Mouse (Mus musculus) heart, embryonic 11.5 days (tissue): Measurements from ENCODE around the gene Gpatch2. TPM values are rescaled to one million over a fixed set of nuclear protein-coding genes. Genes with fewer than 3 reads are reported as not detected.
A peak's percentile ranks its signal among the peaks of the same experiment; 100 is the strongest.

Experiments
- ATAC-seq: fragments of 200-750 bp; cut with Nextera tagmentation; replicated peaks from 2 replicates; pipeline ENCODE4 v1.8.0; 2017; ENCODE audit warnings: moderate library complexity; ENCODE audit not compliant: insufficient number of reproducible peaks, low FRiP score, low TSS enrichment
- H3K27ac ChIP-seq: fragments of 300-500 bp; sonication (generic); 2 replicates; pipeline ENCODE4 v1.5.1; 2014; ENCODE audit warnings: mild to moderate bottlenecking, low read depth, low read length
- H3K27me3 ChIP-seq: fragments of 300-500 bp; sonication (generic); 2 replicates; pipeline ENCODE4 v1.6.1; 2014; ENCODE audit warnings: mild to moderate bottlenecking, low read length, mixed read lengths; ENCODE audit not compliant: control insufficient read depth, insufficient read depth
- H3K36me3 ChIP-seq: fragments of 300-500 bp; sonication (generic); 2 replicates; pipeline ENCODE4 v1.6.1; 2014; ENCODE audit warnings: mild to moderate bottlenecking, low read length, moderate library complexity, mixed read lengths; ENCODE audit not compliant: control insufficient read depth, insufficient read depth
- H3K4me1 ChIP-seq: fragments of 300-500 bp; sonication (generic); 2 replicates; pipeline ENCODE4 v1.6.1; 2014; ENCODE audit warnings: low read length; ENCODE audit not compliant: control insufficient read depth, insufficient read depth
- H3K4me2 ChIP-seq: fragments of 300-500 bp; sonication (generic); 2 replicates; pipeline ENCODE4 v1.6.1; 2014; ENCODE audit warnings: mild to moderate bottlenecking, moderate library complexity
- H3K4me3 ChIP-seq: fragments of 300-500 bp; sonication (generic); 2 replicates; pipeline ENCODE4 v1.5.1; 2014; ENCODE audit warnings: low read depth, low read length
- H3K9ac ChIP-seq: fragments of 300-500 bp; sonication (generic); 2 replicates; pipeline ENCODE4 v1.6.1; 2014; ENCODE audit warnings: mild to moderate bottlenecking, low read depth, low read length, moderate library complexity
- H3K9me3 ChIP-seq: fragments of 300-500 bp; sonication (generic); replicated peaks from 2 replicates; pipeline ENCODE4 v1.6.1; 2016; ENCODE audit warnings: low read length; ENCODE audit not compliant: control insufficient read depth
- WGBS: fragments of 180-500 bp; shearing (Covaris S2); extraction: QIAGEN DNeasy Blood & Tissue Kit; methylation state at CpG from one replicate; pipeline ENCODE4 v1.1.7; 2014; ENCODE audit not compliant: insufficient replicate concordance; 5-methylcytosine and 5-hydroxymethylcytosine counted together
- polyA plus RNA-seq: library from polyadenylated mRNA; unstranded; fragments of >200 nt; fragmentation: Nextera tagmentation; extraction: Ambion mirVana; gene quantifications from 2 replicates; pipeline ENCODE4 v1.2.1, GENCODE M21; 2014

Gene Gpatch2
- polyA plus RNA-seq, 1 experiment from 2014 or later, result 17.0 TPM

DNA sequence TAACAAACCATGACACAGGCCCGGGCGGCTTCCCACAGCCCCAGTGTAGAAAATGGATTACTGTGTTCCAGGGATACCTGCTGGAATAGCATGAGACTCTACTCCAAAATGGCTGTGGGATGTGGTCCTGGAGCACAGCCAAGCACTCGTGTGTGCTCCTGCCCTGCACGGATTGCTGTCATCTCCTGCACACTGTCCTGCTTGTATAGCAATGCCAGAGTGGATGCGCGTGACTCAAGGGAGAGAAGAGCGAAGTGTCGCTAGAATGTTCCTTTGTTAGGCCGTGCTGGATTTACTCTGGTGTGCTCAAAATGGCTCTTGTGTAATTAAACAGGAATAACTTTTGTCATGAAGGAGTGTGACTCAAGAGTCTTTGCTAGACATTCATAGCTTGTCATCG is 87.9 kb downstream of the Gpatch2 start:
- Histone ChIP-seq H3K27ac (no peak overlapping the region), H3K4me3 (no peak overlapping the region), H3K9ac (no peak overlapping the region), H3K4me1 (peaks cover 19% of the 10 kb centered on the region), H3K27me3 (no peaks in the 10 kb centered on the region), H3K36me3 (no peaks in the 10 kb centered on the region), H3K9me3 (no peaks in the 10 kb centered on the region), H3K4me2 (no peak overlapping the region)
- 77% methylated on average over 10 of the region's 10 CpGs for WGBS
- ATAC-seq, result no peak

DNA sequence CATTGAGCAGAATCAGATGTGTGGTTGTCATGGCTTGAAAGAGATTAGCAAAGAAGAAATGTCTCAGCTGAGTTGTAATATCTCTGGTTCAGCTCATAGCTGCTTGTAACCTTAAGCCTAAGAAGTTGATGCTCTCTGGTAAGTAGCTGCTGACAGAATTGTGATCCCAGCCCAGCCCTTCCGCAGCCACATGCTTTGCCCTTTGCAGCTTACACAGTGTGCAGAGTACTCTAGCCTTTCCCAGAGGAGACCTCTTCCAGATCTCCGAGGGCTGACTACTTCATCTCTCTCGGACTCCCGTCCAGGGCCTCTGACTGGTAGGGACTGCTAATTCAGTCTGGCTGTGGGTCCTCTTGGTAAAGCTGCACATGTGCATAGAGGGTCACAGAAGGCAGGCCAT is 92.0 kb downstream of the Gpatch2 start:
- Histone ChIP-seq H3K36me3 (no peaks in the 10 kb centered on the region), H3K27me3 (no peaks in the 10 kb centered on the region), H3K4me2 (no peak overlapping the region), H3K9ac (no peak overlapping the region), H3K4me1 (peaks cover 19% of the 10 kb centered on the region), H3K9me3 (no peaks in the 10 kb centered on the region), H3K27ac (peak overlapping the region; percentile 41; the same call in 1 of the 2 replicates), H3K4me3 (no peak overlapping the region)
- peak; percentile 42; the same call in 1 of the 2 replicates for ATAC-seq
- WGBS, result 48% methylated on average over 4 of the region's 4 CpGs

DNA sequence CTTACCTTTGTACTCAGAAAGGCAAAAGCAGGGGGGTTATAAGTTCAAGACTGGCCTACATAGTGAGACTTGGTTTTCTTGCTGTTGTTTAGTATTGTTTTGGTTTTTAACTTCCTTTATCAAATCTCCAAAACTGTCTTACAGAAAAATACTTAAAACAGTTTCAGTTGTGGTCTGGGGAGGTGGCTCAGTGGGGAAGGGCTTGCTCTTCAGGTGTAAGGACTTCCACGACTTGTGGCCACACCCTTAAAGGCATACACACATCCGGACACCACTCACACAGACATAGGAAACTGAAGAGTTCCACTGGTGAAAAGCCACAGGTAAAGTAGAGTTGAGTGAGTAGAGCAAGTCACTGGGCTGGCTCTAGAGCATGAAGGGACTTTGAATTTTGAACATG is 93.2 kb downstream of the Gpatch2 start:
- H3K9ac ChIP-seq, result no peak overlapping the region
- no peaks in the 10 kb centered on the region for H3K27me3 ChIP-seq
- no peaks in the 10 kb centered on the region for H3K36me3 ChIP-seq
- no peak overlapping the region for H3K27ac ChIP-seq
- H3K9me3 ChIP-seq, result no peaks in the 10 kb centered on the region
- peaks cover 17% of the 10 kb centered on the region for H3K4me1 ChIP-seq
- no peak overlapping the region for H3K4me3 ChIP-seq
- ATAC-seq, result no peak
- WGBS, result 83% methylated on average over 2 of the region's 2 CpGs
- H3K4me2 ChIP-seq, result no peak overlapping the region

DNA sequence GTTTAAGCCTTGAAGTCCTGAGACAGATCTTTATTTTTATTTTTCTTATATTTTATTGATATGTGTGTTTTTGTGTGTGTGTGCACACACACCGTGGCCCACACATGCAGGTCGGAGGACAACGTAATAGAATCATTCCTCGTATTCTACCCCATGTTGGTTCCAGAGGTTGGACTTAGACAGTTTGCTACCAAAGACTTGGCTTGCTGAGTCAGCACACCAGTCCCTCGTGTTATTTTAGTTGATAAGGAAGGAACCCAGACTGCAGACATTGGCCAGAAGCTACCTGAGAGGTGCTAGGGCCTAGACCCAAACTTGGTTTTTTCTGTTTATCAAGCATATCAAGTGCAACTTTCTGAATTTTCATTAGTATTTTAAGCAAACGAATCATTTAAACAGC is 95.8 kb downstream of the Gpatch2 start:
- WGBS, result 70% methylated on average over 6 of the region's 6 CpGs
- Histone ChIP-seq H3K4me2 (no peak overlapping the region), H3K27me3 (no peaks in the 10 kb centered on the region), H3K9me3 (no peaks in the 10 kb centered on the region), H3K27ac (no peak overlapping the region), H3K4me3 (no peak overlapping the region), H3K4me1 (peaks cover 19% of the 10 kb centered on the region), H3K36me3 (no peaks in the 10 kb centered on the region), H3K9ac (no peak overlapping the region)
- ATAC-seq, result no peak

DNA sequence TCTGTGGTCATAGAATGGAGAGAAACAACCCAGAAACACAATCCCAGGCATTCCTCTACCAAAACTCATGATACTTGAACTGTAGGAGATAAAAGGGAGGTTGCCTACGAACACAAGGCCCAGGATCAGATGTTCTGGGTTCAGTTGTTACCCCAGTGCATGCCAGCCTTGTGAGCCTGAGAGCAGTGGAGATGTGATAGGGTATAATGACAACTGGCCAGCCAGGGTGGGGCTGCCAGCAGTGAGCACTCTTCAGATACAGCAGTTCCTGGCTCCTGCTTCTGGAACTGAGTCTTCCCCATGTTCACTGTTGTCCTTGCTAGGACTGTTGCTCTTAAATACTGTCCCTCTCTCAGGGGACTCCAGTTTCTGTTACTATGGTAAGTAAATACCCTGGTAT is 98.0 kb downstream of the Gpatch2 start:
- WGBS, result 77% methylated on average over 1 of the region's 1 CpGs
- Histone ChIP-seq H3K9ac (no peak overlapping the region), H3K36me3 (no peaks in the 10 kb centered on the region), H3K27me3 (no peaks in the 10 kb centered on the region), H3K9me3 (no peaks in the 10 kb centered on the region), H3K4me1 (peaks cover 6% of the 10 kb centered on the region; the same call in 1 of the 2 replicates), H3K4me3 (no peak overlapping the region), H3K4me2 (no peak overlapping the region), H3K27ac (no peak overlapping the region)
- no peak for ATAC-seq

DNA sequence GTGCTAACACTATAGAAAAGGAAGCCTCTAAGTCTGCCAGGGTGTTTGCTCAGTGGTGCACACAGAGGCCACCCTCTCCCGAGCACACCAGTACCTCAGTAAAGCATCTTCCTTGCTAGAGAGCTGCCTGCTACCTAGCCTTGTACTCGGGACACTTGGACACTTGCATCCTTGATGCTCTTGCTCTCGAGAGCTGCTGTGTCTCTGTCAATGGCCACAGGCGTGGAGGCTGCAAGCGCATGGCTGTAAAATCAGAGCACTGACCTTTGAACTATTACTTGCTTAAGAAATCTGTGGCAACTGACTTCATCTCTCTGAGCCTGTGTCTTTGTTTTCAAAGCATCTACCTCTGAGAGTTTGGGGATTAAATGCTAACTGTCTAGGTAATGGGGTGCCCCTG is 98.5 kb downstream of the Gpatch2 start:
- Histone ChIP-seq H3K36me3 (no peaks in the 10 kb centered on the region), H3K9me3 (no peaks in the 10 kb centered on the region), H3K27ac (no peak overlapping the region), H3K4me1 (peaks cover 6% of the 10 kb centered on the region; the same call in 1 of the 2 replicates), H3K27me3 (no peaks in the 10 kb centered on the region), H3K9ac (no peak overlapping the region), H3K4me3 (no peak overlapping the region), H3K4me2 (no peak overlapping the region)
- WGBS, result 77% methylated on average over 5 of the region's 5 CpGs
- no peak for ATAC-seq

DNA sequence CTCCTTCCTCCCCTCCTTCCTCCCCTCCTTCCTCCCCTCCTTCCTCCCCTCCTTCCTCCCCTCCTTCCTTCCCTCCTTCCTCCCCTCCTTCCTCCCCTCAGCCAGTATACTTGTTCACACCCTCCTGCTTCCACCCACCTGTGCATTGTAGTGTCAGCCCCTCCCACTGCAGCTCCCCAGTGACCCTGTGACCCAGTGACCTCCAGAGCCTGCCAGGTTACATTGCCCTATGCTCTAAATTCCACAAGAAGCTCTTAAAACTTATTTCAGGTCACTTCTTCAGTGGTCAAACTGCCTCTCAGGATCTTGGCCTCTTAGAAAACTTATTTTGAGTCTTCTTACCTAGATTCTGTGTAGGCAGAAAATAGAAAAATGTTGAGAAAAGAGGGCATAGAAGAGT is 99.2 kb downstream of the Gpatch2 start:
- Histone ChIP-seq H3K4me3 (no peak overlapping the region), H3K4me2 (no peak overlapping the region), H3K27me3 (no peaks in the 10 kb centered on the region), H3K4me1 (peaks cover 6% of the 10 kb centered on the region; the same call in 1 of the 2 replicates), H3K9ac (no peak overlapping the region), H3K27ac (no peak overlapping the region), H3K9me3 (no peaks in the 10 kb centered on the region), H3K36me3 (no peaks in the 10 kb centered on the region)
- no peak for ATAC-seq

DNA sequence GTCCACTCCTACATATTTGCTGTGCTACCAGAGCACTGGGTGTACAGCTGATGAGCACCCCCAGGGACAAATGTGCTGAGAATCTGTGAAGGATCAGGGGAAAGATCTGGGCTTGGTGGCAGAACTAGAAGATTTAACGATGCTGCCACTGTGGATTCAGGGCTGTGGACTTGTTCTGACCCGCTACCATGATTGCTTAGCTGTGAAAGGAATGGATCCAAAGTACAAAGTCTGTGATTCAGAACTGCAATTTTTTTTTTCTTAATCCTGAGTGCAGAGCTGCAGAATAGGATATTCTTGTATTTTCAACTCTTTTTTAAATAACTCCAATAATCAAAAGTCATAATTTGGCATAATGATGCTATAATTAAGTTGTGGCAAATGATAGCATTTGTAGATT is 100.5 kb downstream of the Gpatch2 start:
- 87% methylated on average over 2 of the region's 2 CpGs for WGBS
- H3K9ac ChIP-seq, result no peak overlapping the region

DNA sequence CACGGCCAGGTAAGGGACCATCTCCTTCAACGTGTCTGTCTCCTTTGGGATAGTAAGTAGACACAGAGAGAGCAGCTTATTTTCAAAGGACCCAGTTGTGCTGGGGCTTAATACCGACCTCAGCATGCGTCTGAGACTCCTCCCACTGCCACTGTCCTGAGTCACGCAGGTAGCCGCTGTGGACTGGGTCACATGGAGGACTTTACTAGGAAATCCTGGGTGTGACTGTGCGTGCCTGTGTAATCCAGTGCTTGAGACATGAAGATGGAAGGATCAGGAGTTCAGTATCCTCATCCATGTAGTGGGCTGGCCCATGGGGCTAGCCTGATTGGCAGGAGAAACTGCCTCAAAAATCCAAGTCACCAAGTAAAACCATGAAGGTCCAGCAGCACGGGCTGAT is 101.2 kb downstream of the Gpatch2 start:
- no peak overlapping the region for H3K9ac ChIP-seq
- no peak overlapping the region for H3K4me3 ChIP-seq
- no peak overlapping the region for H3K4me2 ChIP-seq
- no peaks in the 10 kb centered on the region for H3K27me3 ChIP-seq
- no peaks in the 10 kb centered on the region for H3K9me3 ChIP-seq
- H3K4me1 ChIP-seq, result peaks cover 6% of the 10 kb centered on the region; the same call in 1 of the 2 replicates
- WGBS, result 78% methylated on average over 8 of the region's 8 CpGs
- H3K27ac ChIP-seq, result no peak overlapping the region
- H3K36me3 ChIP-seq, result no peaks in the 10 kb centered on the region
- no peak for ATAC-seq

More for the DNA sequence above, 100.5 kb downstream of the Gpatch2 start:
- Histone ChIP-seq H3K9me3 (no peaks in the 10 kb centered on the region), H3K36me3 (no peaks in the 10 kb centered on the region), H3K4me3 (no peak overlapping the region), H3K4me2 (no peak overlapping the region), H3K4me1 (peaks cover 6% of the 10 kb centered on the region; the same call in 1 of the 2 replicates), H3K27me3 (no peaks in the 10 kb centered on the region), H3K27ac (no peak overlapping the region)
- ATAC-seq, result no peak
